Mouse (Mus musculus): ENCODE data around the gene Aagab.

DNA sequence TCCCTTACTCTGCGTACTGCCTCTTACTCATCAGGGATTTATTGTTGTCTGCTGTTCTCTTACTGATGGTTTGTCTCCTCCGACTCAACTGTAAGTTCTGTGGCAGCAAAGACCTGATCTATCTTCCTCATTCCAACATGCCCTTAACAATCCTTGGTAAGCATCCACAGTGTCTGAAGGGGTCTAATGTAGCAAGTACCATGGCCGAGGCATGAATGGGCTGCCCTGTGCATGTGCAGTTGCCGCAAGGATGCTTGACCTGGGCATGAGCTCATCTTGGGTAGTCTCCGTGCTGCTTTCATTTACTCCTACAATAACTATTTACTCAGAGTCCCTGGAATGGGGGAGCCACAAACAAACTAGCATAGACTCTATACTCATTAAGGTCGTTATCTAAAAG lies 17.2 kb upstream of the Aagab start:
- TF ChIP-seq CTCF (IDR thresholded peaks at IDR 0.05; ENCODE audit: low read depth) = no peak
- TF ChIP-seq EP300 (IDR thresholded peaks at IDR 0.05; ENCODE audit: low read depth) = no peak
